In genomic region chr9:72441927-72442715, GRCm38 (mm10) we compare ENCODE assay signal across 15 mouse cellular contexts. TPM values are rescaled to one million over a fixed set of nuclear protein-coding genes. Genes with fewer than 3 reads are reported as not detected.
A peak's percentile ranks its signal among the peaks of the same experiment; 100 is the strongest.
DNase-seq lines count a peak whose midpoint lies in the region; ATAC-seq and TF ChIP-seq lines count a peak whose summit lies in the region.
"Had no signal": no experiment of that assay in that cellular context is flagged by ENCODE, and none has a peak within 500 bp of the region (broad histone marks: within the 10 kb centered on the region; RNA-seq: fewer than 3 reads in every experiment).

No protein-coding gene starts in this region.

- TF ChIP-seq POLR2A in testis, adult 2 months (IDR thresholded peaks at IDR 0.05; ENCODE audit: control insufficient read depth, low read depth, low read length) = no peak
- no peak for TF ChIP-seq POLR2A in thymus, adult 2 months (IDR thresholded peaks at IDR 0.05; ENCODE audit: control insufficient read depth, extremely low read depth, insufficient read depth, low read length, poor library complexity)

- H3K4me1 ChIP-seq in erythroblast, embryonic 14.5 days (ENCODE audit: control insufficient read depth) = peaks cover 69% of the 10 kb centered on the region
- H3K4me1 ChIP-seq in testis, adult 2 months (ENCODE audit: control insufficient read depth, insufficient read depth, low read length) = peaks cover 5% of the 10 kb centered on the region
- peaks cover 13% of the 10 kb centered on the region for H3K4me1 ChIP-seq in thymus, adult 2 months (replicated peaks; ENCODE audit: control insufficient read depth, insufficient read depth, low read length)
- H3K4me1 ChIP-seq in midbrain, embryonic 14.5 days (ENCODE audit: control insufficient read depth, insufficient read depth, low read length) = peaks cover 4% of the 10 kb centered on the region; the same call in 1 of the 2 replicates

- peak overlapping the region; percentile 26; the same call in 1 of the 2 replicates for H3K27ac ChIP-seq in testis, adult 2 months (ENCODE audit: control insufficient read depth, insufficient read depth, low read depth, low read length)
- H3K27ac ChIP-seq in thymus, adult 2 months (ENCODE audit: control insufficient read depth, insufficient read depth, low read length) = peak overlapping the region; percentile 50
- H3K27ac ChIP-seq in midbrain, embryonic 14.5 days (replicated peaks; ENCODE audit: low read depth, low read length) = no peak overlapping the region
- H3K27ac ChIP-seq: forebrain, embryonic 13.5 days; hindbrain, embryonic 12.5 days; kidney, embryonic 15.5 days; neural tube, embryonic 15.5 days had no signal

- peaks cover 3% of the 10 kb centered on the region; the same call in 1 of the 2 replicates for H3K9me3 ChIP-seq in erythroblast, embryonic 14.5 days (ENCODE audit: control insufficient read depth, low read length)
- no peaks in the 10 kb centered on the region for H3K9me3 ChIP-seq in midbrain, embryonic 14.5 days (ENCODE audit: control insufficient read depth, low read length)
- H3K9me3 ChIP-seq: forebrain, embryonic 13.5 days; hindbrain, embryonic 12.5 days; kidney, embryonic 15.5 days; neural tube, embryonic 15.5 days had no signal

- no peak overlapping the region for H3K4me2 ChIP-seq in midbrain, embryonic 14.5 days (ENCODE audit: low read length)
- H3K4me2 ChIP-seq: forebrain, embryonic 13.5 days; hindbrain, embryonic 12.5 days; kidney, embryonic 15.5 days; midbrain, embryonic 11.5 days; neural tube, embryonic 15.5 days had no signal

- no peak overlapping the region for H3K9ac ChIP-seq in midbrain, embryonic 14.5 days (replicated peaks; ENCODE audit: low read length)
- H3K9ac ChIP-seq: forebrain, embryonic 13.5 days; hindbrain, embryonic 12.5 days; kidney, embryonic 15.5 days; neural tube, embryonic 15.5 days had no signal

- TF ChIP-seq CTCF in testis, adult 2 months (IDR thresholded peaks at IDR 0.05; ENCODE audit: control insufficient read depth, insufficient read depth, insufficient replicate concordance, low read depth, low read length) = no peak
- no peak for TF ChIP-seq CTCF in thymus, adult 2 months (IDR thresholded peaks at IDR 0.05; ENCODE audit: borderline replicate concordance, control insufficient read depth, extremely low read depth, insufficient read depth, low read length, poor library complexity)

- H3K36me3 ChIP-seq in erythroblast, embryonic 14.5 days (ENCODE audit: control insufficient read depth) = peaks cover 64% of the 10 kb centered on the region
- peaks cover 3% of the 10 kb centered on the region; the same call in 1 of the 2 replicates for H3K36me3 ChIP-seq in testis, adult 2 months (ENCODE audit: control insufficient read depth, insufficient read depth, low read length)
- H3K36me3 ChIP-seq in thymus, adult 2 months (ENCODE audit: control insufficient read depth, insufficient read depth, low read length) = peaks cover 28% of the 10 kb centered on the region
- peaks cover 5% of the 10 kb centered on the region; the same call in 1 of the 2 replicates for H3K36me3 ChIP-seq in midbrain, embryonic 14.5 days (ENCODE audit: control insufficient read depth, insufficient read depth, low read length)
- H3K36me3 ChIP-seq: neural tube, embryonic 15.5 days had no signal

- peak overlapping the region; percentile 83 for H3K4me3 ChIP-seq in erythroblast, embryonic 14.5 days (replicated peaks)
- H3K4me3 ChIP-seq in testis, adult 2 months (ENCODE audit: control insufficient read depth, low read depth, low read length) = peak overlapping the region; percentile 30; the same call in 1 of the 2 replicates
- no peak overlapping the region for H3K4me3 ChIP-seq in thymus, adult 2 months (ENCODE audit: control insufficient read depth, insufficient read depth, low read length)
- H3K4me3 ChIP-seq in midbrain, embryonic 14.5 days (replicated peaks; ENCODE audit: low read depth, low read length) = no peak overlapping the region
- H3K4me3 ChIP-seq: forebrain, embryonic 13.5 days; hindbrain, embryonic 12.5 days; kidney, embryonic 15.5 days; neural tube, embryonic 15.5 days had no signal

- 57% methylated on average over 10 of the region's 10 CpGs for WGBS in thymus, adult 2 months
- WGBS in midbrain, embryonic 14.5 days = 97% methylated on average over 10 of the region's 10 CpGs

- ATAC-seq in erythroblast, adult 5-6 weeks (replicated peaks; ENCODE audit: low FRiP score, poor library complexity, severe bottlenecking) = no peak
- no peak for ATAC-seq in midbrain, embryonic 14.5 days (ENCODE audit: low FRiP score, low TSS enrichment)
- ATAC-seq: forebrain, embryonic 13.5 days had no signal

- no peak for DNase-seq in testis, postnatal 10 days (ENCODE audit: low spot score)
- peak; percentile 57 for DNase-seq in thymus, adult 2 months
- no peak for DNase-seq in MN1 (ENCODE audit: low spot score)
- DNase-seq in midbrain, embryonic 14.5 days = no peak
- no peak for DNase-seq in cerebellum, adult 18-20 months
- DNase-seq: cerebellum, adult 8-10 months; lung, postnatal 4 days had no signal

- no peaks in the 10 kb centered on the region for H3K27me3 ChIP-seq in erythroblast, embryonic 14.5 days (ENCODE audit: control insufficient read depth)
- H3K27me3 ChIP-seq in testis, adult 2 months (ENCODE audit: control insufficient read depth, insufficient read depth, low read length) = no peaks in the 10 kb centered on the region
- H3K27me3 ChIP-seq in thymus, adult 2 months (ENCODE audit: control insufficient read depth, insufficient read depth, low read length) = no peaks in the 10 kb centered on the region
- H3K27me3 ChIP-seq in midbrain, embryonic 14.5 days (ENCODE audit: control insufficient read depth, insufficient read depth, low read length) = no peaks in the 10 kb centered on the region
- H3K27me3 ChIP-seq: forebrain, embryonic 13.5 days; hindbrain, embryonic 12.5 days; kidney, embryonic 15.5 days; neural tube, embryonic 15.5 days had no signal

RNA-seq across cellular contexts. Expression of gene Mns1, which starts 4.3 kb away (rescaled TPM):
- polyA plus RNA-seq in erythroblast, embryonic 14.5 days (2012) = 3.3 and 4.3 TPM in 2 replicates
- total RNA-seq in erythroblast, adult 5-6 weeks (2015; ENCODE audit: low replicate concordance) = 31.7 and 53.5 TPM in 2 replicates
- total RNA-seq in erythroblast, adult 5-6 weeks (2017; ENCODE audit: low replicate concordance) = 27.5 and 55.0 TPM in 2 replicates
- 74.4 and 92.1 TPM in 2 replicates for polyA plus RNA-seq in testis, adult 2 months (2012; rRNA removed)
- 7.4 and 8.1 TPM in 2 replicates for polyA plus RNA-seq in thymus, adult 2 months (2012; rRNA removed)
- 4.9 and 10.3 TPM in 2 replicates for polyA plus RNA-seq in midbrain, embryonic 14.5 days (2014; fragmentation: Nextera tagmentation; extraction: Ambion mirVana)

RNA-seq across cellular contexts. Expression of gene Tex9, which starts 49.9 kb away (rescaled TPM):
- polyA plus RNA-seq in erythroblast, embryonic 14.5 days (2012) = 0.08 and 0.13 TPM in 2 replicates
- total RNA-seq in erythroblast, adult 5-6 weeks (2015; ENCODE audit: low replicate concordance) = 1.7 and 6.5 TPM in 2 replicates
- total RNA-seq in erythroblast, adult 5-6 weeks (2017; ENCODE audit: low replicate concordance) = 8.9 and 10.8 TPM in 2 replicates
- polyA plus RNA-seq in testis, adult 2 months (2012; rRNA removed) = 29.3 and 38.0 TPM in 2 replicates
- polyA plus RNA-seq in thymus, adult 2 months (2012; rRNA removed) = 5.1 and 6.0 TPM in 2 replicates
- 32.1 and 39.7 TPM in 2 replicates for polyA plus RNA-seq in midbrain, embryonic 14.5 days (2014; fragmentation: Nextera tagmentation; extraction: Ambion mirVana)

Comparison
In these comparisons a context has a peak if more than half of its experiments do, and no peak if none do; other contexts are left out.
1. H3K4me3 ChIP-seq: peak in erythroblast, embryonic 14.5 days (single experiment) and testis, adult 2 months (single experiment); none in thymus, adult 2 months (single experiment) and midbrain, embryonic 14.5 days (single experiment).